Mouse (Mus musculus): ENCODE measurements around the gene Rfc2. TPM values are rescaled to one million over a fixed set of nuclear protein-coding genes. Genes with fewer than 3 reads are reported as not detected.

Gene Rfc2
- polyA plus RNA-seq, 1 experiment from 2014 or later, result 65.2 TPM

DNA sequence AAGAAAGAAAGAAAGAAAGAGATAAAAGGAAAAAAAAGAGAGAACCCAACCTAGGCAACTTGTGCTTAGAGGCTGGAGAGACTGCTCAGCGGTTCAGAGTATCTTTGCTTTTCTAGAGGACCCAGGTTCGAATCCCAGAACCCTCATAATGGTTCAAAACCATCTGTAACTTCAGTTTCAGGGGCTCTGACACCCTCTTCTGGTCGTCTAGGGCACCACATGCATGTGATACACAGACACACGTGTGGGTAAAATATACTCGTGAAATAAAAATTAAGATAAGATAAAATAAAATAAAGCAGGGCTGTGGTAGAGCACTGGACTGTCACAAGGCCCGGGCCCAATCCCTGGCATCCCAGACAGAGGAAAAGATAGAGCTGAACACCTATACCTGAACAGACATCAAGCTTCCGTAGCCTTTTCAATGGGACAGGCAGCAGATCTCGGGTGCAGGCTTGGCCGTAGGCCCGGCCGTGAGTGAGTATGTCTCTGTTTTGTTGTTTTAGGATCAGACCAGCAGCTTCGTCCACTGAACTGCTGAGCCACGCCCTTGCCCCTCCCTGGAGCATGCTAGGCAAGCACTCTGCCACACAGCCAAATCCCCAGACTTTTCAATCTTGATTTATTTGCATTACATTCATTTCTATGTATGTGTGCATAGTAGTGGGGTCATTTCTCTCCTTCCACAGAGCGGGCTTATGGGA, 4.5 kb upstream of the Rfc2 start:
- Histone ChIP-seq H3K4me3 (ENCODE audit: inconsistent target) (no peak overlapping the region), H3K36me3 (ENCODE audit: inconsistent target) (no peaks in the 10 kb centered on the region), H3K27ac (no peak overlapping the region), H3K79me2 (ENCODE audit: inconsistent target) (no peaks in the 10 kb centered on the region)
- WGBS (ENCODE audit: missing documents), result 93% methylated on average over 14 of the region's 14 CpGs

GRCm38 (mm10) chr5:134577534-134577933, 3.6 kb upstream of the Rfc2 start:
- Histone ChIP-seq H3K27ac (no peak overlapping the region), H3K79me2 (ENCODE audit: inconsistent target) (no peaks in the 10 kb centered on the region), H3K4me3 (ENCODE audit: inconsistent target) (no peak overlapping the region), H3K36me3 (ENCODE audit: inconsistent target) (no peaks in the 10 kb centered on the region)
- 97% methylated on average over 7 of the region's 7 CpGs for WGBS (ENCODE audit: missing documents)

GRCm38 (mm10) chr5:134579135-134579534, 2.0 kb upstream of the Rfc2 start:
- peaks cover 16% of the 10 kb centered on the region for H3K79me2 ChIP-seq (ENCODE audit: inconsistent target)
- WGBS (ENCODE audit: missing documents), result 83% methylated on average over 3 of the region's 3 CpGs
- no peaks in the 10 kb centered on the region for H3K36me3 ChIP-seq (ENCODE audit: inconsistent target)

DNA sequence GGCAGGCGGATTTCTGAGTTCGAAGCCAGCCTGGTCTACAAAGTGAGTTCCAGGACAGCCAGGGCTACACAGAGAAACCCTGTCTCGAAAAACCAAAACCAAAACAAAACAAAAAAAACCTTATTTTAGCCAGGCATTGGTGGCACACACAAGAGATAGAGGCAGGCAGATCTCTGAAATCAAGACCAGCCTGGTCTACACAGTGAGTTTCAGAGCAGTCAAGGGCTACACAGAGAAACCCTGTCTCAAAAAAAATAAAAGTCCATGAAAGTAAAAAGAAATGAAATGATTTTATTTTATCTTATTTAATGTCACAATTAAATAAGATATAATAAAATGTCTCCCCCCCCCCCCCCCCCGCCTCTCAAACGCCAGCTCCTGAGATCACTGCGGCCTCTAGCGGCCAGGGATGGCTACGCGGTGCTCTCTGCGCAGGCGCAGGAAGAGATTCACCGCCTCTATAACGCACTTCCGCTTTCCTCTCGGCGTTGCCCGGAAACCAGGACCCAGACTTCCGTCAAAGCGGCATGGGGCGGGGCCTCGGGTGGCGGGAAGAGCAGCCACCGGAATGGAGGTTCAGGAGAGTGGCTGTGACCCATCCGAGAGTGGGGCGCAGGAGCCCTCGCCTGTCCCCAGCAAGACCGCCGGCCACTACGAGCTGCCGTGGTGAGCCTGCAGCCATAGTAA, 1.2 kb downstream of the Rfc2 start:
- H3K27ac ChIP-seq, result peak overlapping the region; percentile 73
- WGBS (ENCODE audit: missing documents), result 9% methylated on average over 24 of the region's 30 CpGs
- peaks cover 7% of the 10 kb centered on the region; the same call in 1 of the 2 replicates for H3K36me3 ChIP-seq (ENCODE audit: inconsistent target)
- H3K79me2 ChIP-seq (ENCODE audit: inconsistent target), result peaks cover 36% of the 10 kb centered on the region
- H3K4me3 ChIP-seq (ENCODE audit: inconsistent target), result peak overlapping the region; percentile 86

More at GRCm38 (mm10) chr5:134579135-134579534, 2.0 kb upstream of the Rfc2 start:
- no peak overlapping the region for H3K4me3 ChIP-seq (ENCODE audit: inconsistent target)
- H3K27ac ChIP-seq, result no peak overlapping the region

- Histone ChIP-seq H3K27ac (peak overlapping the region; percentile 73), H3K79me2 (ENCODE audit: inconsistent target) (peaks cover 36% of the 10 kb centered on the region)
Measured at GRCm38 (mm10) chr5:134583006-134583883, 2.1 kb downstream of the Rfc2 start.

GRCm38 (mm10) chr5:134583884-134584213, 2.7 kb downstream of the Rfc2 start:
- Histone ChIP-seq H3K36me3 (ENCODE audit: inconsistent target) (peaks cover 9% of the 10 kb centered on the region; the same call in 1 of the 2 replicates), H3K4me3 (ENCODE audit: inconsistent target) (peak overlapping the region; percentile 86; the same call in 1 of the 2 replicates), H3K79me2 (ENCODE audit: inconsistent target) (peaks cover 36% of the 10 kb centered on the region), H3K27ac (peak overlapping the region; percentile 73)
- WGBS (ENCODE audit: missing documents), result 11% methylated on average over 3 of the region's 3 CpGs

More at GRCm38 (mm10) chr5:134583006-134583883, 2.1 kb downstream of the Rfc2 start:
- H3K36me3 ChIP-seq (ENCODE audit: inconsistent target), result peaks cover 9% of the 10 kb centered on the region; the same call in 1 of the 2 replicates
- peak overlapping the region; percentile 86 for H3K4me3 ChIP-seq (ENCODE audit: inconsistent target)
- WGBS (ENCODE audit: missing documents), result 20% methylated on average over 15 of the region's 15 CpGs

GRCm38 (mm10) chr5:134584798-134585197, 3.6 kb downstream of the Rfc2 start:
- H3K36me3 ChIP-seq (ENCODE audit: inconsistent target), result peaks cover 9% of the 10 kb centered on the region; the same call in 1 of the 2 replicates
- H3K4me3 ChIP-seq (ENCODE audit: inconsistent target), result no peak overlapping the region
- WGBS (ENCODE audit: missing documents), result 16% methylated on average over 5 of the region's 5 CpGs
- peak overlapping the region; percentile 73 for H3K27ac ChIP-seq
- peaks cover 36% of the 10 kb centered on the region for H3K79me2 ChIP-seq (ENCODE audit: inconsistent target)

- Histone ChIP-seq H3K79me2 (ENCODE audit: inconsistent target) (peaks cover 20% of the 10 kb centered on the region), H3K36me3 (ENCODE audit: inconsistent target) (peaks cover 50% of the 10 kb centered on the region), H3K27ac (no peak overlapping the region), H3K4me3 (ENCODE audit: inconsistent target) (no peak overlapping the region)
- WGBS (ENCODE audit: missing documents), result 24% methylated on average over 3 of the region's 3 CpGs
Measured at GRCm38 (mm10) chr5:134589900-134590299, 8.7 kb downstream of the Rfc2 start.

DNA sequence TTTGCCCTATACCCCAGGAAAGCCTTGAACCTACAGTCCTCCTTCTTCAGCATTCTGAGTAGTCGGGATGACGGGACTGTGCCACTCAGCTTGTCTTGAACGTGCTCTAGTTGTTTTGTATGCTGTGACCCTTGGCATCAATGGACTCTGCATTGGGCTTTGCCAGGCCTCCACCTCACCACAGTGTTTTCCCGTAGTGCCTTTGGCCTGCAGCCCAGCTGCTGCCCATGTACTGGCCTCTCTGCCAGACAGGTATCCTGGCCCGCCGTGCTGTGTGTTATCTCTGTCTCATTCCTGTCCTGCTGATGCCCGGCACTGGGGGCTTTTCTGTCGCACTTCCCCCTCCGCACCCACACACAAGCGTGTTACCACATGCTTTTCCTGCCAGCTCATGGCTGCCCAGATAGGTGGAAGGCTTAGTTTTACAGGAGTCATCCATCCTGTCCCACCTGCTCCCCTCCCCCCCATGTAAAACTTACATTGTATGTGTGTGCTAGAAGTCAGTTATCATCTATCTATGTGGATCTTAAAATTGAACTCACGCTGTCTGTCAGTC, 10.9 kb downstream of the Rfc2 start:
- Histone ChIP-seq H3K79me2 (ENCODE audit: inconsistent target) (no peaks in the 10 kb centered on the region; the same call in 1 of the 2 replicates), H3K36me3 (ENCODE audit: inconsistent target) (peaks cover 66% of the 10 kb centered on the region), H3K27ac (no peak overlapping the region), H3K4me3 (ENCODE audit: inconsistent target) (no peak overlapping the region)
- WGBS (ENCODE audit: missing documents), result 56% methylated on average over 10 of the region's 11 CpGs

- peaks cover 71% of the 10 kb centered on the region for H3K36me3 ChIP-seq (ENCODE audit: inconsistent target)
- WGBS (ENCODE audit: missing documents), result 92% methylated on average over 9 of the region's 9 CpGs
- no peak overlapping the region for H3K27ac ChIP-seq
- H3K79me2 ChIP-seq (ENCODE audit: inconsistent target), result no peaks in the 10 kb centered on the region
- no peak overlapping the region for H3K4me3 ChIP-seq (ENCODE audit: inconsistent target)
Measured at GRCm38 (mm10) chr5:134593093-134593492, 11.9 kb downstream of the Rfc2 start.

DNA sequence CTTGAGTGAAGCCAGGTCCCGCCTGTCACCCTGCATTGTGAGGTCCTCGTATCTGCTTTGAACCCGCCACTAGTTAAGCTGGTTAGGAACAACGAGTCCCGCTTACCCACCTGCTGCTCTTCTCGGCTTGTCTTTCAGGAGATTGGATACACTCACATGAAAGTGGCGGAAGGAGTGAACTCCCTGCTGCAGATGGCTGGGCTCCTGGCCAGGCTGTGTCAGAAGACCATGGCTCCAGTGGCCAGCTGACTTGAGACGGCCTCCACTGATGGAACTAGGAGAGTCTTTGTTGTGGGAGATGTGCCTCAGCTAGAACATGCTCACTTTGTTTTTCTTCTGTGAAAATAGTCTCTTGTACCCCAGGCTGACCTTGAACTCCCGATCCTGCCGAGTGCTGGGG, 16.5 kb downstream of the Rfc2 start:
- H3K4me3 ChIP-seq (ENCODE audit: inconsistent target), result no peak overlapping the region
- 95% methylated on average over 10 of the region's 10 CpGs for WGBS (ENCODE audit: missing documents)
- H3K27ac ChIP-seq, result no peak overlapping the region
- no peaks in the 10 kb centered on the region; the same call in 1 of the 2 replicates for H3K79me2 ChIP-seq (ENCODE audit: inconsistent target)
- H3K36me3 ChIP-seq (ENCODE audit: inconsistent target), result peaks cover 88% of the 10 kb centered on the region

GRCm38 (mm10) chr5:134604376-134604775, 23.2 kb downstream of the Rfc2 start:
- Histone ChIP-seq H3K27ac (no peak overlapping the region), H3K36me3 (ENCODE audit: inconsistent target) (peaks cover 62% of the 10 kb centered on the region), H3K79me2 (ENCODE audit: inconsistent target) (peaks cover 42% of the 10 kb centered on the region), H3K4me3 (ENCODE audit: inconsistent target) (no peak overlapping the region)
- WGBS (ENCODE audit: missing documents), result 94% methylated on average over 11 of the region's 11 CpGs

- peak overlapping the region; percentile 84 for H3K27ac ChIP-seq
Measured at GRCm38 (mm10) chr5:134606314-134606713, 25.1 kb downstream of the Rfc2 start.

DNA sequence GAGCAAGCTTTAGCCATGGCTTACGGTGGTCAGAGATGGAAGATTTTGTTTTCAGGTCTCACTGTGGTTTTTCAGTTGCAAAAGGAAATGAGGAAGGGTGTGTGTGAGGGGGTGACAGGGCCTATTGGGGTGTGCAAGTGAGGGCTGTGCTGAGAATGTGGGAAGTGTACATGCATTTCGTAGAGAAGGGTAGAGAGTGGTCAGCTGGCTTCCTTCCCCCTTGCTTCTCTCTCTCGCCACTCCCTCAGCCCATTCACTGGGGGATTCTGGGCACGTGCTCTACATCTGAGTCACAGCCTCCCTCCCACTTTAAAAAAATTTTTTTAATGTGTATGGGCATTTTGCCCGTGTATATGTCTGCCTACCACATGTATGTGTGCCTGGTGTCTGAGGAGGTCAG, 26.0 kb downstream of the Rfc2 start:
- no peak overlapping the region for H3K4me3 ChIP-seq (ENCODE audit: inconsistent target)
- peak overlapping the region; percentile 84 for H3K27ac ChIP-seq
- peaks cover 41% of the 10 kb centered on the region for H3K36me3 ChIP-seq (ENCODE audit: inconsistent target)
- peaks cover 70% of the 10 kb centered on the region for H3K79me2 ChIP-seq (ENCODE audit: inconsistent target)
- WGBS (ENCODE audit: missing documents), result 0% methylated on average over 5 of the region's 5 CpGs

More at GRCm38 (mm10) chr5:134606314-134606713, 25.1 kb downstream of the Rfc2 start:
- Histone ChIP-seq H3K79me2 (ENCODE audit: inconsistent target) (peaks cover 62% of the 10 kb centered on the region), H3K36me3 (ENCODE audit: inconsistent target) (peaks cover 44% of the 10 kb centered on the region), H3K4me3 (ENCODE audit: inconsistent target) (no peak overlapping the region)

All from macrophage (primary cell).